Mouse (Mus musculus): ENCODE results near the gene Pla2g7.

DNA sequence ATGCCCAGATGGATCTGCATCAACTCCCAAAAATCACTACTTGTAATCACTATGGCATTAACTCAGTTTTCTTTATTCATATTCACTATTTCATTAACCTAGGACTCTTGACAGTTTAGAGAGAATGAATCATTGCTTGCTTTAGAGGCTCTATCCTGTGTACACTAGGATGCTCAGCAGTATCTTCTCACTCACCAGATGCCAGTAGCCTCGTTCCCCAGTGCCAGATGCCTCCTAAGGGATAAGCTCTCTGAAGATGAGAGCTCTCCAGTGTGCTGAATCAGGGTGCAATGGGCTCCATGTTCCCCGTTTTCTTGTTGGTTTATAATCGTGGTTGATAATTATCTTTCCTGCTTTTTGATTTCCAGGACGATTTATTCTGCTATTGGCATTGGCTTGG lies 30.8 kb downstream of the Pla2g7 start:
- TF ChIP-seq CTCF (IDR thresholded peaks at IDR 0.05; ENCODE audit: low read depth, low read length): no peak
- no peak for TF ChIP-seq POLR2A (IDR thresholded peaks at IDR 0.05; ENCODE audit: insufficient read depth, low read length)
